Mouse (Mus musculus) neutrophil, adult 65 days (primary cell): Measurements from ENCODE around the gene Kcnmb3. TPM values are rescaled to one million over a fixed set of nuclear protein-coding genes. Genes with fewer than 3 reads are reported as not detected.

Source experiments
- total RNA-seq: library from RNA; stranded (reverse); gene quantifications from 2 replicates; pipeline ENCODE4 v1.2.4, GENCODE M21; 2023

Gene Kcnmb3
- total RNA-seq = not detected in 2 replicates

DNA sequence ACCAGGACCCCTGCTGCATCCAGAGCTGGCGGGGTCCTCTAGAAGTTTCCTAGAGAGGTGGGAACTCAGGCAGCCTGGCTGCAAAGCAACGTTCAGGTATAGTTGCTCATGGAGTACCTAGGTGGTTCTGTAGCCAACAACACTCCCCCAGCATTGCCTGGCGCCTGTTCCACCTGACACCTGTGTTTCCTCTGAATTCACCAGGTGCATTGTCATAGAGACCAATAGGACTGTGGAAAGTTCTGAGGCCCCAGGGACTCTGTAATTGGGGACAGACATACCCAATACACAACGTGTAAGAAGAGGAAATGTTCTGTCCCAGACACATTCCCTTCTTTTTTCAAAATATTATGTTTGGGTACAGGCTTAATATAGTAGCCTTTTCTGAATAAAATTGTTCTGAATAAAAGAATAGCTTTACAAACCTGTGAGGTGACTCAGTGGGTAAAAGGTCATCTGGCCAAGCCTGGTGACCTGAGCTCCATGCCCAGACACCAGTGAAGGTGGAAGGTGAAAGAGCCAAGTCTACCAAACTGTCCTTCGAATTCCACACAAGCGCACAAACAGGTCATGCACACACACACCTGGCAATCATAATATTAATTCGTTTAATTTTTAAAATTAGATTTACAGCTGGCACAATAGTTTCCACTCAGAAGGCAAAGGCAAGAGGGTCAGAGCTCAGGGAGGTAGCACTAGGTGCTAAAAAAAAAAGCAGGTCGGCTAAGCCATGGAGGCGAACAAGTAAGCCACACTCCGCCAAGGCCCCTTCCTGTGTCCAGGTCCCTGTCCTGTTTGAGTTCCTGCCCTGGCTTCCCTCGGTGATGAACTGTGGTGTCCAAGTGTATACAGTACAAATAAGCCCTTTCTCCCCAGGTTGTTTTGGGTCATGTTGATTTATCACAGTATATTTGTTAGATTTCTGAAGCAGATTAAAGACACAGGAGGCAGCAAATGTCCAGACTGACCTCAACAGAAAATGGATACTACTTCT, at the start of gene Kcnmb3:
Kcnmb3 (minus strand) TSS at position 135 of the 994 bp plus-strand sequence.

DNA sequence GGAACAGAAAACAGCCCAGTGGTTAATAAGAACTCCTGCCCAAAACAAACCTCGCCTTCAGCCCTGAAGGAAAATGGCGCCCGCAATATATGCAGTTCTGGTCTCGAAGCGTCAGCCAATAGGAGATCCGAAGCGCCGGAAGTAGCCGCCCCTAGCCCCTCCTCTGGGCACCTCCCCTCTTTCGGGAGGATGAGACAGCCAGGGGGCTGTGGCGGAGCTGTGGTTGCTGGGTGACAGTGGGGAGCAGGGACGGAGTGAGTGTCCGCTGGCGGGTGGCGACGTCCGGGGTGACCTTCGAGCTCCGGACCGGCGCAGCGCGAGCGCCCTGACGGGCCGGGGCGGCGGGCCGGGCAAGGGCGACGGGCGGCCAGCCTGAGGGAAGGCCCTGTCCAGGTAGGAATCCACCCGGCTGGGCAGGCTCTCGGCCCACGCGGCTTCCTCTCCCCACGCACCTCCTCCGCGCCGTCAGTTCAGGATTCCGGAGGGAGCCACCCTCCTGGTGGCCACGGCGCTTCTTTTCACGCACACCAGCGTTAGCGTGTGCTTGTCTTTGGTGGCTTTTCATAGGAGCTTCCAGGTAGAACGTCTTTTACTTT, 37.4 kb upstream of the Kcnmb3 start, which contains the start of gene Mfn1:
Mfn1 (plus strand) TSS at position 163 of the 596 bp plus-strand sequence.

GRCm38 (mm10) chr3:32509496-32510374, 17.7 kb upstream of the Kcnmb3 start, which contains the start of gene Zfp639:
Gene Zfp639, plus strand, starts transcription at chr3:32510259.

Other genes with a start within 250 kb of the Kcnmb3 start
- gene Zmat3, start 126.2 kb downstream of the Kcnmb3 start, total RNA-seq = 0.66 and 0.82 TPM in 2 replicates
- 24.6 and 28.4 TPM in 2 replicates for gene Pik3ca, start 94.6 kb downstream of the Kcnmb3 start, total RNA-seq
- gene Zfp639, start 18.0 kb upstream of the Kcnmb3 start, total RNA-seq = 8.7 and 14.3 TPM in 2 replicates
- gene Mfn1, start 37.2 kb upstream of the Kcnmb3 start, total RNA-seq = 15.9 and 35.3 TPM in 2 replicates
- 7.3 and 10.7 TPM in 2 replicates for gene Gnb4, start 124.4 kb upstream of the Kcnmb3 start, total RNA-seq
- 32.8 and 33.2 TPM in 2 replicates for gene Actl6a, start 214.1 kb upstream of the Kcnmb3 start, total RNA-seq
- 40.8 and 49.1 TPM in 2 replicates for gene Ndufb5, start 244.8 kb upstream of the Kcnmb3 start, total RNA-seq
- 1.2 and 3.0 TPM in 2 replicates for gene Mrpl47, start 245.4 kb upstream of the Kcnmb3 start, total RNA-seq